Mouse (Mus musculus) embryonic facial prominence, embryonic 10.5 days (tissue): ENCODE data around the gene Smap2. TPM values are rescaled to one million over a fixed set of nuclear protein-coding genes. Genes with fewer than 3 reads are reported as not detected.

Experiments
- DNase-seq: peaks from one replicate; pipeline ENCODE4 v3.0.0-alpha.2; 2017; ENCODE audit warnings: low spot score
- H3K27ac ChIP-seq: fragments of 300-500 bp; sonication (generic); replicated peaks from 2 replicates; pipeline ENCODE4 v1.5.1; 2016; ENCODE audit warnings: mild to moderate bottlenecking
- H3K27me3 ChIP-seq: fragments of 300-500 bp; sonication (generic); replicated peaks from 2 replicates; pipeline ENCODE4 v1.6.1; 2016; ENCODE audit warnings: low read depth, mild to moderate bottlenecking; ENCODE audit not compliant: poor library complexity, severe bottlenecking
- H3K36me3 ChIP-seq: fragments of 300-500 bp; sonication (generic); replicated peaks from 2 replicates; pipeline ENCODE4 v1.6.1; 2016; ENCODE audit warnings: mild to moderate bottlenecking, moderate library complexity
- H3K4me1 ChIP-seq: fragments of 300-500 bp; sonication (generic); 2 replicates; pipeline ENCODE4 v1.6.1; 2016
- H3K4me3 ChIP-seq: fragments of 300-500 bp; sonication (generic); 2 replicates; pipeline ENCODE4 v1.5.1; 2016; ENCODE audit warnings: mild to moderate bottlenecking, moderate library complexity
- H3K9me3 ChIP-seq: fragments of 300-500 bp; sonication (generic); 2 replicates; pipeline ENCODE4 v1.6.1; 2016; ENCODE audit warnings: mild to moderate bottlenecking
- WGBS: fragments of 180-500 bp; shearing (Covaris S2); methylation state at CpG from one replicate; pipeline ENCODE4 v1.1.7; 2016; 5-methylcytosine and 5-hydroxymethylcytosine counted together
- polyA plus RNA-seq: library from polyadenylated mRNA; unstranded; fragments of >200 nt; fragmentation: Nextera tagmentation; extraction: Ambion mirVana; gene quantifications from 2 replicates; pipeline ENCODE4 v1.2.1, GENCODE M21; 2016

Gene Smap2
- polyA plus RNA-seq, 1 experiment from 2014 or later = 14.0 TPM

- peak overlapping the region; percentile 92 for H3K27ac ChIP-seq
These were observed 787 bp downstream of the Smap2 start for GRCm38 (mm10) chr4:121016021-121016898.

GRCm38 (mm10) chr4:121015268-121015659 is 1.8 kb downstream of the Smap2 start:
- Histone ChIP-seq H3K4me1 (peaks cover 28% of the 10 kb centered on the region), H3K27me3 (no peaks in the 10 kb centered on the region), H3K9me3 (no peaks in the 10 kb centered on the region), H3K27ac (no peak overlapping the region), H3K4me3 (peak overlapping the region; percentile 99; the same call in 1 of the 2 replicates), H3K36me3 (no peaks in the 10 kb centered on the region)
- 86% methylated on average over 7 of the region's 7 CpGs for WGBS
- DNase-seq = no peak

More at GRCm38 (mm10) chr4:121016021-121016898, 787 bp downstream of the Smap2 start:
- H3K4me1 ChIP-seq = peaks cover 28% of the 10 kb centered on the region
- DNase-seq = no peak
- H3K36me3 ChIP-seq = no peaks in the 10 kb centered on the region
- no peaks in the 10 kb centered on the region for H3K9me3 ChIP-seq
- H3K4me3 ChIP-seq = peak overlapping the region; percentile 99
- H3K27me3 ChIP-seq = no peaks in the 10 kb centered on the region
- WGBS = 8% methylated on average over 40 of the region's 40 CpGs

- Histone ChIP-seq H3K4me1 (peaks cover 29% of the 10 kb centered on the region), H3K27ac (no peak overlapping the region), H3K36me3 (no peaks in the 10 kb centered on the region), H3K27me3 (no peaks in the 10 kb centered on the region), H3K4me3 (0 out of 2 replicates have a peak overlapping the region, but pooled peaks have one; percentile 3), H3K9me3 (no peaks in the 10 kb centered on the region)
- WGBS = 83% methylated on average over 10 of the region's 10 CpGs
- DNase-seq = no peak
These were observed 2.3 kb downstream of the Smap2 start for GRCm38 (mm10) chr4:121014594-121015267.

- DNase-seq = no peak
- no peak overlapping the region for H3K27ac ChIP-seq
- no peaks in the 10 kb centered on the region for H3K36me3 ChIP-seq
- H3K27me3 ChIP-seq = no peaks in the 10 kb centered on the region
- H3K9me3 ChIP-seq = no peaks in the 10 kb centered on the region
- peaks cover 25% of the 10 kb centered on the region for H3K4me1 ChIP-seq
- H3K4me3 ChIP-seq = no peak overlapping the region
- 86% methylated on average over 11 of the region's 11 CpGs for WGBS
These were observed 6.1 kb downstream of the Smap2 start for GRCm38 (mm10) chr4:121010770-121011549.

DNA sequence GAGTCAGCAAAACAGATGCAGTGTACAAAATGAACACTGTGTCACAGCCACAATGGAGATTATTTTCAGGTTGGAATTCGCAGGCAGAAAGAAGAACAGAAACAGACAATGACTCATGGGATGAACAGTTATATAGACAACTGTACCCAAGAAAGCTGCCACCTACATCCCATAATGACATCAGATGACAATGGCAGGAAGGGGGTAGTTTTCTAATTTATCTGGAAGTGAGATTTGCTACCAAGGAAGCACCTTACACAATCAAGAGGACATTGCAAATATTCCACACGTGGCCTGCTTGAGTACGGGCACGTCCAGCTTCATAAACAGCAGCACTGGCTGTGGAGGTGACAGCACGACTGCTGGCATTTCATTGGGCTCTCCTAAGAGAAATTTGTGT is 7.9 kb downstream of the Smap2 start:
- 0 out of 2 replicates have a peak, but pooled peaks cover 3% of the 10 kb centered on the region for H3K27me3 ChIP-seq
- WGBS = 87% methylated on average over 5 of the region's 5 CpGs
- peaks cover 22% of the 10 kb centered on the region for H3K4me1 ChIP-seq
- no peaks in the 10 kb centered on the region for H3K9me3 ChIP-seq
- H3K36me3 ChIP-seq = no peaks in the 10 kb centered on the region
- no peak overlapping the region for H3K4me3 ChIP-seq
- no peak overlapping the region for H3K27ac ChIP-seq
- DNase-seq = no peak

DNA sequence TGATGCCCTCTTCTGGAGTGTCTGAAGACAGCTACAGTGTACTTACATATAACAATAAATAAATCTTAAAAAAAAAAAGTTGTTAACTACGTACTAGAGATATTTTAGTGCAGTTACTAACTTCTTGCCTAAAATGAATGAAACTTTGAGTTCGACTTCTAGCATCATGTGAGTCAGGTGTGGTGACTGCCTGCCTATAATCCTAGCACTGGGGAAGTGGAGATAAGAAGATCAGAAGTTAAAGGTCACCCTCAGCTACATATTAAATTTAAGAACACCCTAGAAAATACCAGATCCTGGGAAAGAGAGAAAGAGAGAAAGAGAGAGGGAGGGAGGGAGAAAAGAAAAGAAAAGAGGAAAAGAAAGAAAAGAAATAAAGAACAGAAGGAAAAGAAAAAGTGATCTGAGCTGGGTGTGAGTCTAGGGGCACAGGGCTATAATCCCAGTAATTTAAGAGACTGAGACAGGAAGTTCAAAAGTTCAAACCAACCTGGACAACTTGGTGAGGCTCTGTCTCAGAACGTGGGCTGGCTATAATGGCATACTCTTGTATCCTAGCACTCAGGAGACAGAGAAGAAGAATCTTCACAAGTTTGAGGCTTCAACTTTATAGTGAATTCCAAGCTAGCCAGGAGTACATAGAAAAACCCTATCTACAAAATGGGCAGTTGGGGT is 8.8 kb downstream of the Smap2 start:
- no peaks in the 10 kb centered on the region for H3K9me3 ChIP-seq
- 65% methylated on average over 3 of the region's 3 CpGs for WGBS
- no peak for DNase-seq
- peaks cover 31% of the 10 kb centered on the region for H3K4me1 ChIP-seq
- no peaks in the 10 kb centered on the region for H3K36me3 ChIP-seq
- H3K27me3 ChIP-seq = 0 out of 2 replicates have a peak, but pooled peaks cover 3% of the 10 kb centered on the region
- no peak overlapping the region for H3K27ac ChIP-seq
- H3K4me3 ChIP-seq = no peak overlapping the region

DNA sequence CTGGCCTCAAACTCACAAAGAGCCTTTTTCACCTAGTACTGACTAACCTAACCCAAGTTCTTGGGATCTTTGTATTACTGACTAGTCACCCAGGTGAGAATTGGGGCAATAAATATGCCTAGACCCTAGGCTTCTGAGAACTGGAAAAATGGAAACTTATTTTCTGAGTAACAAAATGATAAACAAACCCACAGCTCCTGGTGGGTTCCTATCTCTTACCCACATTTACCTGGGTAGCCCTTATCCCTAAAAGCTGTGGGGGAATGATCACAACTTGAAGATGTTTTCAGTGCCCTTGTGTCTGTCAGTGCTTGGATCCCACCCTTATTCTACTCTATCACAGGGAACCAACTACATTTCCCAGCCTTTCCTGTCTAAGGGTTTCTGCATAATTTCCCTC is 10.0 kb downstream of the Smap2 start:
- Histone ChIP-seq H3K4me1 (peaks cover 43% of the 10 kb centered on the region), H3K4me3 (no peak overlapping the region), H3K36me3 (no peaks in the 10 kb centered on the region), H3K9me3 (no peaks in the 10 kb centered on the region), H3K27ac (no peak overlapping the region), H3K27me3 (0 out of 2 replicates have a peak, but pooled peaks cover 3% of the 10 kb centered on the region)
- DNase-seq = no peak

GRCm38 (mm10) chr4:121004679-121005078 is 12.4 kb downstream of the Smap2 start:
- DNase-seq = no peak
- no peak overlapping the region for H3K27ac ChIP-seq
- no peaks in the 10 kb centered on the region for H3K36me3 ChIP-seq
- H3K4me3 ChIP-seq = no peak overlapping the region
- no peaks in the 10 kb centered on the region for H3K9me3 ChIP-seq
- WGBS = 83% methylated on average over 4 of the region's 4 CpGs
- peaks cover 52% of the 10 kb centered on the region for H3K4me1 ChIP-seq
- H3K27me3 ChIP-seq = 0 out of 2 replicates have a peak, but pooled peaks cover 3% of the 10 kb centered on the region

DNA sequence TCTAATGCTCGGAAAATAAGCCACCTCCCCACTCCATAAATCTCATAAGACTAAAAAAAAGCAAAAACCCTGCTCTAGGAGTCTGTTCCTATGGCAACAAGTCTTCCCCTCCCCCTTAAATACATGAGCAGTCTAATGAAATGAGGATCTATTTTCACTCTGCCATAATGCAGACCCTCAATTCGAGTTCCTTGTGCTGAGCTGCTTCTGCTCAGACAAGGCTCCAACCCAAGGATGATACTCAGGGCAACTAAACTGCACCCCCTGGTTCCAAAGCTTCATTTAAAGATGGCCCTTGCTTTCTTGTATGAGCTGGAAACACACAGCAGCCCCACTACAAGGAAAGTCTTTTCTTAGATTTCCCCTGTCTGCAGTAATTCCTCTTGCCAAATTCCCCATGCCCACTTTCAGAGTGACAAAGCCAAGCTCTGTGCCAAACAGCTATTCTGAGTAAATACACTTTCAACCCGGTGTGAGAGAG is 13.4 kb downstream of the Smap2 start:
- Histone ChIP-seq H3K9me3 (no peaks in the 10 kb centered on the region), H3K36me3 (no peaks in the 10 kb centered on the region), H3K27me3 (0 out of 2 replicates have a peak, but pooled peaks cover 3% of the 10 kb centered on the region), H3K4me3 (no peak overlapping the region), H3K27ac (peak overlapping the region; percentile 51; the same call in 1 of the 2 replicates), H3K4me1 (peaks cover 49% of the 10 kb centered on the region)
- 52% methylated on average over 3 of the region's 3 CpGs for WGBS
- DNase-seq = no peak

GRCm38 (mm10) chr4:121002400-121003171 is 14.5 kb downstream of the Smap2 start:
- peak; percentile 46 for DNase-seq
- H3K4me1 ChIP-seq = peaks cover 43% of the 10 kb centered on the region
- no peaks in the 10 kb centered on the region for H3K9me3 ChIP-seq
- no peaks in the 10 kb centered on the region for H3K36me3 ChIP-seq
- H3K4me3 ChIP-seq = no peak overlapping the region
- WGBS = 25% methylated on average over 8 of the region's 8 CpGs
- peak overlapping the region; percentile 67 for H3K27ac ChIP-seq
- 0 out of 2 replicates have a peak, but pooled peaks cover 3% of the 10 kb centered on the region for H3K27me3 ChIP-seq

DNA sequence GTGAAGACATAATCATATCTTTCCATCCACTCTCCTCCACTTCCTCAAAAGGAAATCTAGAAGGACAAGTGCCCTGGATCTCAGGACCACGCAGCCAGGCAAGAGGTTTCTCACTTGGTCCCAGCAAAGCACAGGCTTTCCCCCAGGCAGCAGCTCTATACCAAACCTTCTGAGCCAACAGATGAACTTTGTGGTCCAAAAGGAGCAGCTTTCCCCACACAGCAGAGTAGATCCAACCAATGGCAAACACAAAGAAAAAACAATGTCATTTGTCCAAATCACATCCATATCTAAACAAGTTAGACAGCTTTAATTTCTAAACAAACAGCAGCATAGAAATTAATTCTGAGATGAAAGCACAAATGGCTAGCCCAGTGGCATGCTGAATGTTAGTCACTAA is 15.4 kb downstream of the Smap2 start:
- H3K4me1 ChIP-seq = peaks cover 43% of the 10 kb centered on the region
- H3K27ac ChIP-seq = no peak overlapping the region
- H3K9me3 ChIP-seq = no peaks in the 10 kb centered on the region
- WGBS = 90% methylated on average over 1 of the region's 1 CpGs
- H3K27me3 ChIP-seq = 0 out of 2 replicates have a peak, but pooled peaks cover 3% of the 10 kb centered on the region
- H3K4me3 ChIP-seq = no peak overlapping the region
- no peak for DNase-seq
- H3K36me3 ChIP-seq = no peaks in the 10 kb centered on the region
